Mouse (Mus musculus) midbrain, embryonic 16.5 days (tissue): Measurements from ENCODE around the gene Hist1h2bk. TPM values are rescaled to one million over a fixed set of nuclear protein-coding genes. Genes with fewer than 3 reads are reported as not detected.
A peak's percentile ranks its signal among the peaks of the same experiment; 100 is the strongest.
"Not testable (repeated sequence)": the region's sequence is repeated elsewhere in the genome, so short reads cannot be mapped to it uniquely, and the experiment has no call there.

Source experiments
- ATAC-seq: fragments of 200-750 bp; cut with Nextera tagmentation; 2 replicates; pipeline ENCODE4 v1.8.0; 2017; ENCODE audit warnings: moderate TSS enrichment
- H3K27ac ChIP-seq: fragments of 300-500 bp; sonication (generic); 2 replicates; pipeline ENCODE4 v1.5.1; 2014; ENCODE audit warnings: mild to moderate bottlenecking, low read length, mixed read lengths
- H3K27me3 ChIP-seq: fragments of 300-500 bp; sonication (generic); 2 replicates; pipeline ENCODE4 v1.6.1; 2014; ENCODE audit warnings: low read depth, low read length, mixed read lengths; ENCODE audit not compliant: control insufficient read depth, insufficient read depth
- H3K36me3 ChIP-seq: fragments of 300-500 bp; sonication (generic); 2 replicates; pipeline ENCODE4 v1.6.1; 2014; ENCODE audit warnings: mild to moderate bottlenecking, low read length, moderate library complexity, mixed read lengths; ENCODE audit not compliant: control insufficient read depth, insufficient read depth
- H3K4me1 ChIP-seq: fragments of 300-500 bp; sonication (generic); 2 replicates; pipeline ENCODE4 v1.6.1; 2014; ENCODE audit warnings: mild to moderate bottlenecking, low read length, mixed read lengths; ENCODE audit not compliant: control insufficient read depth, insufficient read depth
- H3K4me2 ChIP-seq: fragments of 300-500 bp; sonication (generic); 2 replicates; pipeline ENCODE4 v1.6.1; 2014; ENCODE audit warnings: mild to moderate bottlenecking, low read length, mixed read lengths
- H3K4me3 ChIP-seq: fragments of 300-500 bp; sonication (generic); 2 replicates; pipeline ENCODE4 v1.5.1; 2014; ENCODE audit warnings: low read depth, mild to moderate bottlenecking, low read length, moderate library complexity, mixed read lengths
- H3K9ac ChIP-seq: fragments of 300-500 bp; sonication (generic); 2 replicates; pipeline ENCODE4 v1.6.1; 2014; ENCODE audit warnings: low read depth, low read length, mixed read lengths
- H3K9me3 ChIP-seq: fragments of 300-500 bp; sonication (generic); replicated peaks from 2 replicates; pipeline ENCODE4 v1.6.1; 2014; ENCODE audit warnings: mild to moderate bottlenecking, low read length, mixed read lengths; ENCODE audit not compliant: control insufficient read depth, poor library complexity, severe bottlenecking
- WGBS: fragments of 180-500 bp; shearing (Covaris S2); extraction: QIAGEN DNeasy Blood & Tissue Kit; methylation state at CpG from one replicate; pipeline ENCODE4 v1.1.7; 2014; 5-methylcytosine and 5-hydroxymethylcytosine counted together
- polyA plus RNA-seq: library from polyadenylated mRNA; unstranded; fragments of >200 nt; fragmentation: Nextera tagmentation; extraction: Ambion mirVana; gene quantifications from 2 replicates; pipeline ENCODE4 v1.2.1, GENCODE M21; 2015

Hist1h2bk gene
- 1.3 TPM in 1 of 2 replicates, not detected in the other for polyA plus RNA-seq

DNA sequence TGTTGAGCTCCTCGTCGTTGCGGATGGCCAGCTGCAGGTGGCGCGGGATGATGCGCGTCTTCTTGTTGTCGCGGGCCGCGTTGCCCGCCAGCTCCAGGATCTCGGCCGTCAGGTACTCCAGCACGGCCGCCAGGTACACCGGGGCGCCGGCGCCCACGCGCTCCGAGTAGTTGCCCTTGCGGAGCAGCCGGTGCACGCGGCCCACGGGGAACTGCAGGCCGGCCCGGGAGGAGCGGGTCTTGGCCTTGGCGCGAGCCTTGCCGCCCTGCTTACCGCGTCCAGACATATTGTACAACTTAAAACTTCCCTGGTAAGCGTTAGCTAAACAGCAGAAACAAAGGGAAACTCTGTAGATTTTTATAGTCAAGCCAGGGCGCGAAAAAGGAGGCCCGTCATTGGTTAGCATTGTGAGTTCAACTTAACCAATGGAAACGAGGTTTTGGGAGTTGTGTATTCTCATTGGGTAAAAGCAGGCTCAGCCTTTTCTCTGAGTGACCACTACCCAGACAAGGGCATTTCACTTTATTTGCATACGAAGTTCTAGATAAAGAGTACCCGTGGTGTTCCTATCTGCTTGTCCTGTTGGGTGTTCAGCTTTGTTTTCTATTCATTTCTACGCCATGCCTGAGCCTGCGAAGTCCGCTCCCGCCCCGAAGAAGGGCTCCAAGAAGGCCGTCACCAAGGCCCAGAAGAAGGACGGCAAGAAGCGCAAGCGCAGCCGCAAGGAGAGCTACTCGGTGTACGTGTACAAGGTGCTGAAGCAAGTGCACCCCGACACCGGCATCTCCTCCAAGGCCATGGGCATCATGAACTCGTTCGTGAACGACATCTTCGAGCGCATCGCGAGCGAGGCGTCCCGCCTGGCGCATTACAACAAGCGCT lies at the start of gene Hist1h2bk, which contains the start of gene Hist1h2ah:
Gene Hist1h2bk (plus strand): TSS at position 604 of the 882 bp plus-strand sequence.
Gene Hist1h2ah (minus strand): TSS at position 302 of the 882 bp plus-strand sequence.
- peak within 1 kb of the TSS; percentile 35; the same call in 1 of the 2 replicates for H3K9ac ChIP-seq
- H3K27me3 ChIP-seq, H3K9me3 ChIP-seq, H3K36me3 ChIP-seq: not testable (repeated sequence)
- H3K4me3 ChIP-seq, result peak within 1 kb of the TSS; percentile 43
- WGBS, result under 1% methylated on average over 21 of the region's 69 CpGs
- peak within 1 kb of the TSS; percentile 74 for H3K4me2 ChIP-seq
- peak; percentile 99 for ATAC-seq
- H3K4me1 ChIP-seq, result peaks cover 22% of the 10 kb centered on the region
- peak within 1 kb of the TSS; percentile 59; the same call in 1 of the 2 replicates for H3K27ac ChIP-seq

DNA sequence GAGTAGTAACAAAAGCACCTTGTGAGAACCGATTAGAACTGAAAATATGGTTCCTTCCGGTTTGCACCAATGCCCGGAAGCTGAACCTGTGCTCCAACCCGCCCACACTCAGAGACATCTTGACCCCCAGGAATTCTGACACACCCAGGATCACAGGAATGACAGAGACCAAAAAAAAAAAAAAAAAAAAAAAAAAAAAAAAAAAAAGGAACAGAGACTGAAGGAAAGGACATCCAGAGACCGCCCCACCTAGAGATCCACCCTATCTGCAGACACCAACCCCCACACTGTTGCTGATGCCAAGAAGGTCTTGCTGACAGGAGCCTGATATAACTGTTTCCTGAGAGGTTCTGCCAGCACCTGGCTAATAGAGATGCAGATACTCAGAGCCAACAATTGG lies 43.1 kb upstream of the Hist1h2bk start:
- H3K36me3 ChIP-seq, result no peaks in the 10 kb centered on the region
- no peak for ATAC-seq
- no peak overlapping the region for H3K9ac ChIP-seq
- 0 out of 2 replicates have a peak, but pooled peaks cover 2% of the 10 kb centered on the region for H3K9me3 ChIP-seq
- WGBS, result 83% methylated on average over 5 of the region's 5 CpGs
- H3K27ac ChIP-seq, result no peak overlapping the region
- H3K27me3 ChIP-seq, result peaks cover 34% of the 10 kb centered on the region
- H3K4me3 ChIP-seq, result no peak overlapping the region
- H3K4me1 ChIP-seq, result no peaks in the 10 kb centered on the region
- no peak overlapping the region for H3K4me2 ChIP-seq

GRCm38 (mm10) chr13:21993957-21994738 lies 41.5 kb upstream of the Hist1h2bk start:
- WGBS, result 2% methylated on average over 22 of the region's 22 CpGs
- 0 out of 2 replicates have a peak, but pooled peaks cover 2% of the 10 kb centered on the region for H3K9me3 ChIP-seq
- H3K4me1 ChIP-seq, result no peaks in the 10 kb centered on the region
- ATAC-seq, result no peak
- no peaks in the 10 kb centered on the region for H3K36me3 ChIP-seq
- H3K9ac ChIP-seq, result no peak overlapping the region
- H3K27ac ChIP-seq, result no peak overlapping the region
- no peak overlapping the region for H3K4me3 ChIP-seq
- peaks cover 49% of the 10 kb centered on the region for H3K27me3 ChIP-seq
- H3K4me2 ChIP-seq, result no peak overlapping the region

DNA sequence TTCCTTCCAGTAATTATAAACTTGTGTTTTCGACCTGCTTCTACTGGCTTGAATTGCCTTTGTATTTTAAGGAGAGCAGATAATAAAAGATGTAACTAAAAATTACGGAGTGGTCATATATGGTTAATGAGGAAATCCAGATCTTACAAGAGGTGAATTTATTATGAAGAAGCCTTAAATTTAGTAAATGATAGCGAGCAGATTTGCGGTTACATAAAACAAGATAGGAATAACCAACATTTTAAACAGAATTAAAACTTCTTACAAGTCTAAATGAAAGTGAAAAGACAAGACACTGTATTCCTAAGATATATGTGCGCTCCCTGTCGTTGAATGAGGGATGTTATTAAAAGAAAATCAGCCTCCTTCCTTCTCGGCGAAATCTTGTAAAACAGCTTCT lies 40.8 kb upstream of the Hist1h2bk start:
- H3K9me3 ChIP-seq, result 0 out of 2 replicates have a peak, but pooled peaks cover 2% of the 10 kb centered on the region
- WGBS, result 4% methylated on average over 8 of the region's 8 CpGs
- no peaks in the 10 kb centered on the region for H3K4me1 ChIP-seq
- no peak overlapping the region for H3K4me3 ChIP-seq
- H3K4me2 ChIP-seq, result peak overlapping the region; percentile 10
- no peak overlapping the region for H3K27ac ChIP-seq
- H3K9ac ChIP-seq, result no peak overlapping the region
- H3K36me3 ChIP-seq, result no peaks in the 10 kb centered on the region
- no peak for ATAC-seq
- H3K27me3 ChIP-seq, result peaks cover 56% of the 10 kb centered on the region

DNA sequence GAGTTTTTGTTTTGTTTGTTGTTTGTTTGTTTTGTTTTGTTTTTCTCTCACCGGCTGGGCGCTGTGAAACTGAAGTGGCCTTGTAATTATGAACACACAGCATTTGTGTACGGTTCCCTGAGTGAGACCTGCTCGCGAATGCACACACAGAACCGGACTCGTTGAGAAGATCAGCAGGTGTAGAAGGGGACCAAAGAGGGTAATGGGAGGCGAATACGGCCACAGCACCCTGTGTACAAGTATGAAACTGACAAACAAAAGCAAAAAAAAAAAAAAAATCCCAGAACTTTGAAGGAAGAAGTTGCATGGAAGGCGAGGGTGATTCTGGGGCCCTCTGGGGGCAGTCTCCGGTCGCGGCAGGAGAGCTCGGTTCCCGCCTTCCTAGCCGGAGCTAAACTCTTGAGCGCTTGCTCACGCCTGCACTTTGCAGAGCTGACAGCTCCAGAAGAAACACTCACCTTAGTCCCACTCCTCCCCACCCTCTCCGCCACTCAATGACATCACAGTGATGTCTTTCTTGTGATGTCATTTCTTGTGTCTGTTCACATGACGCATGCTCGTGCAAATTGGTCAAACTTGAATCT lies 40.2 kb upstream of the Hist1h2bk start:
- no peak overlapping the region for H3K27ac ChIP-seq
- under 1% methylated on average over 21 of the region's 21 CpGs for WGBS
- peaks cover 61% of the 10 kb centered on the region for H3K27me3 ChIP-seq
- peak; percentile 28; the same call in 1 of the 2 replicates for ATAC-seq
- H3K36me3 ChIP-seq, result no peaks in the 10 kb centered on the region
- no peaks in the 10 kb centered on the region for H3K4me1 ChIP-seq
- no peak overlapping the region for H3K9ac ChIP-seq
- H3K4me2 ChIP-seq, result peak overlapping the region; percentile 10
- H3K9me3 ChIP-seq, result 0 out of 2 replicates have a peak, but pooled peaks cover 2% of the 10 kb centered on the region
- 0 out of 2 replicates have a peak overlapping the region, but pooled peaks have one; percentile 2 for H3K4me3 ChIP-seq

GRCm38 (mm10) chr13:21996101-21996839 lies 39.4 kb upstream of the Hist1h2bk start:
- Histone ChIP-seq H3K4me2 (peak overlapping the region; percentile 3; the same call in 1 of the 2 replicates), H3K27me3 (peaks cover 67% of the 10 kb centered on the region), H3K27ac (no peak overlapping the region), H3K4me1 (no peaks in the 10 kb centered on the region), H3K4me3 (no peak overlapping the region), H3K36me3 (no peaks in the 10 kb centered on the region), H3K9me3 (0 out of 2 replicates have a peak, but pooled peaks cover 2% of the 10 kb centered on the region), H3K9ac (no peak overlapping the region)
- WGBS, result 4% methylated on average over 12 of the region's 12 CpGs
- no peak for ATAC-seq

GRCm38 (mm10) chr13:21996840-21997185 lies 38.9 kb upstream of the Hist1h2bk start:
- no peak overlapping the region for H3K27ac ChIP-seq
- H3K27me3 ChIP-seq, result peaks cover 70% of the 10 kb centered on the region
- no peaks in the 10 kb centered on the region for H3K36me3 ChIP-seq
- H3K4me1 ChIP-seq, result no peaks in the 10 kb centered on the region
- no peak for ATAC-seq
- WGBS, result under 1% methylated on average over 13 of the region's 13 CpGs
- peak overlapping the region; percentile 3; the same call in 1 of the 2 replicates for H3K4me2 ChIP-seq
- H3K9ac ChIP-seq, result no peak overlapping the region
- no peaks in the 10 kb centered on the region for H3K9me3 ChIP-seq
- no peak overlapping the region for H3K4me3 ChIP-seq

DNA sequence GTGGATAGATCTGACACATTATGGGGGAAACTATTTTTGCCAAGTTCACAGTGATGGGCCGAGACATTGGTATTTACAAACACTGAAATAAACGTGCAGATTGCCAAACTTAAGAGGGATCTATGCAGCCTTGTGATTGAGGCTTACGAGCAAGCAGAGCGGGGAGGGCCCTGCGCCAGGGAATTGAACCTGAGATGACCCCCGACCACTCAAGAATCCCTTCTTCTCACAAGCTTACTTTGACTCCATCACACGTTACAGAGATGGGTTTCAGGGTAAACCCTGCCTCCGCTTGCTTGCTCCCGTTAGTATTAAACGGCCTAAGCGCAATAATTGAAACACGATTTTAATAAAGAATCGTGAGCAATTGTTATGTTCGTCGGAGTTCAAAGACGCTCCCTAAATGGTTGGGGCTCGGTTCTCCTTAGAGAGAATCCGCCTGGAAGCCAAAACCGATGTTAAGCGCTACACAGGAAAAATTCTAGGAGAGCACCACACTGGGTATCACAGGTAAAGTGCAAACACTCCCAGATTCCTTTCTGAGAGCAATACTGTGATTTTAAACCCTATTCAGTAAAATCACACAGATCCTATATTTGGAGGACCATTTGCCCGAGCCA lies 38.4 kb upstream of the Hist1h2bk start:
- no peak overlapping the region for H3K4me3 ChIP-seq
- ATAC-seq, result no peak
- H3K36me3 ChIP-seq, result no peaks in the 10 kb centered on the region
- H3K9ac ChIP-seq, result no peak overlapping the region
- under 1% methylated on average over 21 of the region's 21 CpGs for WGBS
- H3K27me3 ChIP-seq, result peaks cover 75% of the 10 kb centered on the region
- H3K4me2 ChIP-seq, result no peak overlapping the region
- H3K9me3 ChIP-seq, result no peaks in the 10 kb centered on the region
- no peaks in the 10 kb centered on the region for H3K4me1 ChIP-seq
- no peak overlapping the region for H3K27ac ChIP-seq
